Mouse (Mus musculus) bone marrow, adult 2 months (tissue): ENCODE measurements around the gene Cmc1. TPM values are rescaled to one million over a fixed set of nuclear protein-coding genes. Genes with fewer than 3 reads are reported as not detected.

Source experiments
- H3K27ac ChIP-seq: fragments of 200-500 bp; 2 replicates; pipeline ENCODE4 v1.5.1; 2012; ENCODE audit warnings: low read depth, mild to moderate bottlenecking, control low read depth, inconsistent platforms, low read length; ENCODE audit not compliant: control insufficient read depth, poor library complexity, insufficient read depth
- H3K4me1 ChIP-seq: fragments of 200-500 bp; 2 replicates; pipeline ENCODE4 v1.6.1; 2011; ENCODE audit warnings: low read length; ENCODE audit not compliant: control insufficient read depth, insufficient read depth
- H3K4me3 ChIP-seq: fragments of 200-500 bp; replicated peaks from 2 replicates; pipeline ENCODE3; 2011; ENCODE audit warnings: mild to moderate bottlenecking, low read depth, low read length, control low read depth; ENCODE audit not compliant: control insufficient read depth
- CTCF ChIP-seq: fragments of 200-500 bp; IDR thresholded peaks from 2 replicates; pipeline ENCODE4 v1.5.1; 2011; ENCODE audit warnings: low read length, control low read depth; ENCODE audit not compliant: control insufficient read depth, insufficient read depth
- POLR2A ChIP-seq: fragments of 200-500 bp; IDR thresholded peaks from 2 replicates; pipeline ENCODE4 v1.6.1; 2011; ENCODE audit warnings: low read depth, mild to moderate bottlenecking, control low read depth, low read length, borderline replicate concordance; ENCODE audit not compliant: control insufficient read depth
- WGBS: fragments of 180-500 bp; shearing (Covaris S2); methylation state at CpG from one replicate; pipeline ENCODE4 v1.1.7; 2018; 5-methylcytosine and 5-hydroxymethylcytosine counted together
- polyA plus RNA-seq: library from polyadenylated mRNA; stranded (reverse); fragments of >200 nt; gene quantifications from 2 replicates; pipeline ENCODE4 v1.2.4, GENCODE M21; 2011; ENCODE audit warnings: low replicate concordance; ENCODE audit not compliant: missing spikeins, insufficient read depth, insufficient read length

Cmc1 gene
- polyA plus RNA-seq, 1 experiment = 22.3 TPM

- TF ChIP-seq CTCF = no peak
- TF ChIP-seq POLR2A = no peak
- Histone ChIP-seq H3K4me3 (no peak overlapping the region), H3K4me1 (no peaks in the 10 kb centered on the region), H3K27ac (no peak overlapping the region; the same call in 1 of the 2 replicates)
- WGBS = 86% methylated on average over 18 of the region's 18 CpGs
Observed at GRCm38 (mm10) chr9:118179136-118180025, 29.4 kb upstream of the Cmc1 start.

GRCm38 (mm10) chr9:118176687-118177086 lies 26.7 kb upstream of the Cmc1 start:
- 37% methylated on average over 3 of the region's 3 CpGs for WGBS

GRCm38 (mm10) chr9:118175411-118175810 lies 25.4 kb upstream of the Cmc1 start:
- no peak overlapping the region for H3K4me3 ChIP-seq
- no peaks in the 10 kb centered on the region for H3K4me1 ChIP-seq
- H3K27ac ChIP-seq = no peak overlapping the region
- TF ChIP-seq POLR2A = no peak
- no peak for TF ChIP-seq CTCF
- WGBS = 85% methylated on average over 4 of the region's 4 CpGs

More at GRCm38 (mm10) chr9:118176687-118177086, 26.7 kb upstream of the Cmc1 start:
- Histone ChIP-seq H3K4me1 (no peaks in the 10 kb centered on the region), H3K4me3 (no peak overlapping the region), H3K27ac (no peak overlapping the region)
- no peak for TF ChIP-seq POLR2A
- no peak for TF ChIP-seq CTCF

- Histone ChIP-seq H3K4me3 (no peak overlapping the region), H3K4me1 (no peaks in the 10 kb centered on the region), H3K27ac (no peak overlapping the region)
- WGBS = 76% methylated on average over 4 of the region's 4 CpGs
- no peak for TF ChIP-seq CTCF
- TF ChIP-seq POLR2A = no peak
Observed at GRCm38 (mm10) chr9:118173086-118173485, 23.1 kb upstream of the Cmc1 start.

- Histone ChIP-seq H3K4me1 (no peaks in the 10 kb centered on the region), H3K27ac (no peak overlapping the region), H3K4me3 (no peak overlapping the region)
- WGBS = 32% methylated on average over 5 of the region's 5 CpGs
- TF ChIP-seq POLR2A = no peak
- TF ChIP-seq CTCF = peak; percentile 36; the same call in 1 of the 2 replicates
Observed at GRCm38 (mm10) chr9:118168544-118168943, 18.6 kb upstream of the Cmc1 start.

GRCm38 (mm10) chr9:118167606-118168005 lies 17.6 kb upstream of the Cmc1 start:
- H3K4me1 ChIP-seq = no peaks in the 10 kb centered on the region
- H3K4me3 ChIP-seq = no peak overlapping the region
- WGBS = 83% methylated on average over 6 of the region's 6 CpGs
- no peak overlapping the region for H3K27ac ChIP-seq
- TF ChIP-seq POLR2A (no peak), CTCF (no peak)

- TF ChIP-seq CTCF (no peak), POLR2A (no peak)
- Histone ChIP-seq H3K27ac (no peak overlapping the region), H3K4me1 (no peaks in the 10 kb centered on the region), H3K4me3 (no peak overlapping the region)
- 84% methylated on average over 6 of the region's 6 CpGs for WGBS
Observed at GRCm38 (mm10) chr9:118161536-118161935, 11.6 kb upstream of the Cmc1 start.

- no peak overlapping the region for H3K4me3 ChIP-seq
- H3K4me1 ChIP-seq = no peaks in the 10 kb centered on the region
- TF ChIP-seq POLR2A (no peak), CTCF (no peak)
- H3K27ac ChIP-seq = no peak overlapping the region
- 51% methylated on average over 3 of the region's 3 CpGs for WGBS
Observed at GRCm38 (mm10) chr9:118159936-118160335, 10.0 kb upstream of the Cmc1 start.
